Mouse (Mus musculus) kidney, adult 8-10 months (tissue): ENCODE data around the gene Pcdh19.
A peak's percentile ranks its signal among the peaks of the same experiment; 100 is the strongest.

Experiments used
- DNase-seq, 2 experiments: peaks; one replicate each; pipeline ENCODE4 v3.0.0; 2022

Gene Pcdh19

DNA sequence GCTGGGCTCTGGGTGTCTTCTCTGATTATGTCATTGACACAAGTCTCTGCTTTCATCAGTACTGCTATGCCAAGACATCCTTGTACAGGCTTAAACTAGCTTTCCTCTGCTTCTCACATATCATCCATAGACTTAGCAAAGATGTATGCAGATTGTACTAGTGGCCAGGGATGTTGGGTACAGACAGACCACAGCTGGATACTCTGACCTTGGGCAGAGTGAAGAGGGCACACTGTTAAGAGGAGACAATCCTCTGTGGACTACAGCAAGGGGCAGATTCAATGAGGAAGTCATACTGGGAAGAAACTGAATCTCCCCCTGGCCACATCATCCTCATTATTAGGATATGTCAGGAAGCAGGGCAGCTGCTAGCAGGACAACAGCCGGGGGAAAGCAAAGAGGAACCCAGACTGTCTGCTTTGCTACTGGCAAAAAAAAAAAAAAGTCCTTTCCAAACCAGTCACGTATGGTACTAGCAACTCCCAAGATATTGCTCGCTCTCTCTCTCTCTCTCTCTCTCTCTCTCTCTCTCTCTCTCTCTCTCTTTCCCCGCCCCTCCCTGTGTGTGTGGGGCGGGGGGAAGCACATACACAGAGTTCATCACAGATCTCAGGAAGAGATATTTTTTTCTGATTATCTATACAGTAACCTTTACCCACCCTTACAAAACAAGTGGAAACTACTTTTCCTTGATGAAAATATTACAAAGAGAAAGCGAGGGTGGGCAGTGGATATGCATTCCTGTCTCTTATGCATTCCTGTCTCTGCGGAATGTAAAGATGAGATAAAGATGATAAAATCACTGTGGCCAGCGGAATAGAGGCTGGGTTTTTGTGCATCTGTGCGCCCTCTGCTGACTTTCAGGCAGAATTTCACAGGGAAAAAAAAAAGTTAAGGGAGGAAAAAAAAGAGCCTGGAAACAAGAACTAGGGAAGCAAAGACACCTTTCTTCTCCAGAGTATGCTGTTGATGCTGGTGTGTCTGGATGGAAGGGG is 31.2 kb downstream of the Pcdh19 start:
- DNase-seq: no peak

DNA sequence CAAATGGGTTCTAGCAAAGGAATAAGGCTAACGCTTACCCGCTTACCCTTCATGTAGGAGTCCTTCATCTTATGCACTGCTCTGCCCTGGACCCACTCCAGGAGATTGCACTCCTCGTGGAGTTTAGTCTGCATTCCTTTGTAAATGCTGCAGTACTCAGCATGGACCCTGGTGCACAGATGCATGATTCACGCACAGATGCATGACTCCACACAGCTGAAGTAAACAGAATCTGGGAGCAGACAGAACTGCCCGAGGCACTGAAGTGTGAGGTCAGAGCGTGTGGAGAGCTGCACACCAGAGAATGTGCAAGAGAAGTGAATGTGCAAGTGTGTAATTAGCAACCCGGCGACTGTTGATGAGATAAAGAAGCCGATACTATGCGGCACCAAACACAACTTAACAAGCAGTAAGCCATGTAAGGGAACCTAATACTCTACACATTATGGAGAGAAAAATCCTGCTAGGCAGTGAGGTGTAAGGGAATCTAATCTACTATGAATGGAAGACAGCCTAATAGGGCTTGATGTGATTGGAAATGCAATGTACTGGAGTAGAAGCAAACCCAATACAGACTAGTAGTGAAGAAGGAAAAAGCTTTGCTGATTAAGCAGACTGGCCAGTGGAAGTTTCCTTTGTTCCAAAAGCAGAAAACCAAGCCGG is 32.8 kb downstream of the Pcdh19 start:
- DNase-seq: no peak

DNA sequence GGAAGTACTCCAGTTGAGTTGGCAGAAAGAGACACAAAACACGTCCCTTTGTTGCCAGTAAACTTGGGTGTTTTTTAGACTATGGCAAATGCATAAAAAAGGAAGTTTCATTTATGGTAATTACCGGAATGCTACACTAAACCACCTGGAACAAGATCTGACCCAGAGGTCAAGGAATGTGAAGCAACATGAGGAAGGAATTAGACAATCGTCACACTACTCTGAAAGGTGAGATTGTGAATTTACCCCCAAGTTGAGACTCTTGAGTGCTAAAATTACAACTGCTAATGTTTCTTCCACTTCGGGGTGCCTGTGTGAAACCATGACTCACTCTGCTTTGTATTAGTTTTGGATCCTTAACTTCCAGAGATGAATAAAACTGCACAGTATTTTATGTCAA is 33.6 kb downstream of the Pcdh19 start:
- DNase-seq: no peak

DNA sequence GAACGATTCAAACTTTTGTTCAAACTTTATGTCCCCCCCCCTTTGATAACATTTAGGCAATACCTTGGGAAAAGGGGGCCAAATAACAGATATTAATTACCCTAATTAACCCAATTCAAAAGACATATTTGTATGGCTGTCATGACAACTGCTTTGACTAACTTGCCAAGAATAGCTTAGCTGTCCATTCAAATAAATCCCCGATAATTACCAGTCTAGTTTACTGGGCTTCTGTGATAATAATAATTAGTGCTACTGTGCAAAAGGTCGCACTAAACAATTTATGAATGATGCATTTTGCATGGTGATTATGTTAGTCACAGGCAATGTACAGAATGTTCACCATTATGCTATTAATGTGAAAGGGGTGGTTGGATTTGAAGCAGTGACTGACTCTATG is 35.7 kb downstream of the Pcdh19 start:
- DNase-seq: no peak

DNA sequence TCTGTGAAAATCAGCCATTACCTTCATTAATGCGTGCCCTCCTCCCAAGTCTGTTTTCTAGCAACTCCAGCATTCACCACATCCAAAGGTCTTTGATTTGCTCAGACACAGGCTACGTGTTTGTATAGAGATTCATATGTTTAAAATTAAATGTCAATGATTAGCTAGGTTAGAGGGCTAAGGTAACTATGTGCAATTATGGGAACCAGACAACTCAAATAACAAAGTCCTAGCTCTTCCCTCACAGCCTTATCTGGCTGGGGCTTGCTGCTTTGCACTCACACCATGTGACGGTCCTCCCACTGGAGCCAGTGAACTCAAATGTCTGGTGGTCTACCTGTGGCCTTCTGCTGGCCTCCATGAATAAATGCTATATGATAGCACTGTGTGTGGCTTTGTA is 38.4 kb downstream of the Pcdh19 start:
- no peak for DNase-seq

DNA sequence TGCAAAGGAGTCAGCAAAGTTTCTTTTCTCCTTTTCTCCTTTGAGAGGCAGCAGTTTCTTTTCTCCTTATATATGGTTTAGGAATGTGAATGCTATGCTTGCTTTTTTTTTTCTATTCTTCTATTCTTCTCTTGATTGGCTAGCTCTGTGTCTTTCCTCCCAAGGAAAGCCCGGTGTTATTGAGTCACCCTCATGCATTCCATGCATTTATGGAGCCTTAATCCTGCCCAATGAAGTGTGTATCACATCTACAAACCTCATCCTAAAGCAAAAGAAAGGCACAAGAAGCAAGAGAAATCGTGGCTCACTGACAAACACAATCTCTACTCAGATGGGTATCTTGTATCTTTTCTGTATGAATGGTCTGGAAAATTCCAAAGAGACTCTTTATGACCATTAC is 41.0 kb downstream of the Pcdh19 start:
- no peak for DNase-seq

DNA sequence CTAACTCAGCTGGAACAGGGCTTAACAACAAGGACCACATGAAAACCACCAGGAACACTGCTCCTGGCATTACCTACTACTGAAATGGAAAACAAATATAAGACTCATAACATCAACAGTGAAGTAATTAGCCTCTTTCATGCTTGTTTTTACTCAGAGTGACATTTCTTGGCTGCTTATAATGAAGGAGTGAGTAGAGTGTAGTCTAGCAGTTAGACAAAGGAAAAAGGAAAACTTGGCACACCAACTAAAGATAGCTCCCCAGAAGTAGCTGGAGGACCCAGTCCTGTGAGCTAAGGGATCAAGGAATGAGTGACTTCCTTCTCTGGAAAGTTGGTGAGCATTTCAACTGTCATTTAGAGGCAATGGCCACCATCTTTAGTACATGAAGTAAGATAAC is 49.3 kb downstream of the Pcdh19 start:
- DNase-seq: no peak

DNA sequence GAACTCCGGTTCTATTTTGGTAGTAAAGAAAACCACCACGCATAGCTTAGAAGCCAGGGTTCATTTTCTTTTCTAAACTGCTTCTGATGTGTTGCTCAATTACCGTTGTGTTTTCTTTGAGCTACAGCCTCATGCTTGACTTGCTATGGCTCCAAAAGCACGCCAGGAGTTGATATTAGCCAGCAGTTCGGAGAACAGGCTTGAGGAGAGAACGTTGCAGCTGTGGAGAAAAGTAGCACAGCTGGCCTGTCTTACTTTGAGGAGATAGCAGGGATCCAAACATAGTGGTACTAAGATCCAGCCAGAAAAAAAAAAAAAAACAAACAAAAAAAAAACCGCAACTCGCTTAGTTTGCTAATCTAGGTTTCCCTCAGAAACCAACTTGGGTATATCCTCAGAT is 59.2 kb downstream of the Pcdh19 start:
- DNase-seq: no peak

DNA sequence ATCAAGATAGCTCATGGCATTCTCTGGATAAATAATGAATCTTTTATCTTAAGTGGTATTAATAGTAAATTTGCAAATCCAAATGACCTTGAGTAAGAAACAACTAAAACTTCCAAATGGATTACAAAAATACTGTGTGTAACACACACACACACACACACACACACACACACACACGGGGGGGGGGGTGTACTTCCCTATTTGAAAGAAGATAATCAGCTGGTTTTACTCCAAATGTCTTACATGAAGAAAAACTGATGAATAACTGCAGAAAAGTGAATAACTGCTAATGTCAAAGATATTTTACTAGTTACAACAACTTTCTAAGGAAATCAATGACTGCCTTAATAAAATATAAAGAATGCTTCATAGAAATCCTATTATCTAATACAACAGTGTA is 70.6 kb downstream of the Pcdh19 start:
- DNase-seq: no peak

DNA sequence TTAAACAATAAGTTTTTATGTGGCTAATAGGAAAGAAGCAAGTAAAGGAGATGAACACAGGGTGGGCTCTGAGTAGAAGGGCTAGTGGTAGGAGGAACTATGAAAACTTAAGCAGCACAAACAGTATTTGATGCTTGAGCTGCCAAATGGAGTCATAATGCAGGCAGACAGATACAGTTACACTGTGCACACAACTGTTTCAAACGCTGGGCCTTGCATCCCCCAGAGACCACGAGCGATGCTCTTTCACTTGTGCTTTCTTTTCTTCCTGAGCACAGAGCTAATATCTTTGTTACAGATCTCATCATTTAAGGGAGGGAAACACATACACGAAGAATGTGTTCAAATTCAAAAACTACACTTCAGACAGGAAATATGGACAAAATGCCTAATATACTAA is 83.0 kb downstream of the Pcdh19 start:
- no peak for DNase-seq

DNA sequence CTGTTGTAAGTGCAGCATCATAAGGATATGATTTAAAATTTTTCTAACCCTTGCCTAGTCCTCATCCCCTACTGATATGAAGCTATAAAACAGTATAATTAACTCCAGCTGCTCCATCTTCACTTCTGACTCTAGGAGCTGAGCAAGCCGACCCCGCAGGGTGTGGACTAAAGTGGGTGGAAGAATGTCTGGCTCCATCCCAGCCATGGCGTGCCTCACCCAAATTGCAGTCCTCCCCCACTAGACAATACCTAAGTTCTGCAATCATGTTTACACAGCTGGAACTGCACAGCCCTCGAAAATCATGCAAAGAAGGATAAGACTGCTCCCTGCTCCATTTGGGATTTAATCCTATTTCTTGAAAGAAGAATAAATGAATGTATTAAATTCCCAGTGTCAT is 84.5 kb downstream of the Pcdh19 start:
- peak in 1 of 2 experiments; percentile 2 for DNase-seq

DNA sequence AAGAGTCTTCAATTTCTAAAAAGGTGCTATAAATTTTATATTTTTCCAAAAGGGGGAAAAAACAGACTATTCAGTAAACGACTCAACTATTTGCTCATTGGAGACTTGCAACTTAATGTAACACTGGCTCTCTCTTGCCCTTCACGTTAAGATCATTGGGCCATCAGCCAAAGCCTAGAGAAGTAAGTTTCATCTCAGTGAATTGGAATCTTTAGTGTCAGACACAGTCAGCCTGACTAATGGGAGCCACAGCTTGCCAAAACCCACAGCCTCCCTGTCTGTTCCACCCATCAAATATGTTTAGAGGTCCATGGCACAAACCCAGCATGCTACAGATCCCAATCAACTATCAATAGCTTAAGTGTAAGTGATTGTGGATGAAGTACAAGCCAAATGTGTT is 86.7 kb downstream of the Pcdh19 start:
- DNase-seq: no peak

DNA sequence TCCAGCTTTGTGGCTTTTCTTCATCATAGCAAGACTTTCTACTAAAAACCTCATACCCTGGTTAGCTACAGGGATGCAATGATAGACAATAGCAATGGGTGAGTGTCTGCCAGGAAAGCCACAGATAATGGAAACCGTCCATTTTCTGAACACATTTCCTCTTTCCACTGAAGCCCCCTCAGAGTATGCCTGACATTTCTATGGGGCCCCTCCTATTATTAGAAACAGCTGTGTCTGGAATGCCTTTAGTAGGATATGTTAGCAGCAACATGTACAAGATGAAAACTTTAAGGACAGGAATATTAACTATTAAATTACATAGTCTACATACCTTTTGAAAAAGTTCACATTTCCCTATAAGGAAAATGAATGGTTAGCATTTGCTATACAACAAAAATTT is 87.1 kb downstream of the Pcdh19 start:
- DNase-seq: no peak

DNA sequence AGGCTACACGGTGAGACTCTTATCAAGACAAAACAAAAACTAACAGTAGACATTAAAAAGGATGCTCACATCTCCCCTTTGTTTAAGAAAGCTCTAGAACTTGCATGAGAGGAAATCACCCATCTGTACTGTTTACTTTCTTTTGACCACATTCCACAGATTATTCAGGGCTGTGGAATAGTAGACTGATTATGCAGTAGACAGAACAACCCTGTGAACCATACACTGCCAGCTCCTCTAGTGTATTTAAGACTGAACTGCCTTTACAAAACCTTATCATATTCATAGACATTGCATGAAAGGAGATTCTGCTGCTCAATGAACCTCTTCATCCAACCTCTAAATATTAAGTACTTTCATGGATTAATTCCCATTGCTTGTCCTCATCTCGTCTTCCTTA is 87.6 kb downstream of the Pcdh19 start:
- DNase-seq: no peak

DNA sequence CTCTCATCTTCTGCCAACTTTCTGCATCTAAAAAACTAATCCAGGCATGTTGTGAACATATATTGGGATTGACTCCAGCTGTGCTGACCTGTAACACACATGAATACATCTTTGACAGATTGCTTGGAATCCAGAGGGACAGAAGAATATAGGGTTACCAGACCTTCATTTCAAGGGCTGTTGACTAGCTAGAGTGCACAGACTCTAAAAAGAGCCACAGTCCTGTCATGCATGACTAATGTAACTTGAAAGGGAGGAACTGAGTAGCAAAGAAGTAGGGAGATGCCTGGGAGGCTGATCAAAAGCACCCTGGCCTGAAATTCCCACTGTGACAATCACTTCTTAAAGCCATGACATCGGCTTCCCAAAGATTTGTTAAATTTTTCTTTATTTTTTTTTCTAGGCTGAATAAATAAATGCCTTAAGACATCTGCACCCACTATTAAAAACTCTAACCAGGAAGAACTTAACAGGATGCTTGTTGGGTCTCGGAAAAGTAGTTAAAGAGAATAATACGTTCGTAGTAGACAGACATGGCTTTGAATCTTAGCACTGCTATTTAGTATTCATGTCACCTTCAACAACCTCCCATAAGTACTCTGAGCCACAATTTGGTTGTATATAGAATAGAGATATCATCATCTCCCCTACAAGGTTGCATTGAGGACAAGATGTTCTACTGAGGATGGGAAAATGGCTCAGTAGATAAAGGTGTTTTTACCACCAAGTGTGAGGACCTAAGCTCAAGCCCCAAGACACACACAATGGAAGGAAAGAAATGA is 113.0 kb downstream of the Pcdh19 start:
- DNase-seq: no peak

DNA sequence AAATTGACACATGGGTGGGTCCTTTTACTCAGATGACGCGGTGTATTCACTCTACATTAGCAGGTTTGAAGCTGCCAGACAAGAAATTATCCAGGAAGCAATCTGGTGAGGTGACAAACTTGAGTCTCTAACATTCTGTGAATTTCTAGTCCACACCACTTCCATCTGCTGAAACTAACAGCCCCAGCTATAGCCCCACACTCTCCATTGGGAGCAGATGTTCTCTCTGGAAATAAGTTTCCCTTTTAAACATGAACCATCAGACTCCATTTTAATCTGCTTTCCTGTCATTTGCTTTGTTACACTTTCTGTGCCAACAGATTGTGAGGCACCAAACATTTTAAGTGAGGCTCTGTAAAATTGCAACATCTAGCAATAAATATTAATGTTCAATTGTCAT is 123.4 kb downstream of the Pcdh19 start:
- no peak for DNase-seq
